Mouse (Mus musculus) left cerebral cortex, postnatal 10 days (tissue): ENCODE measurements around the gene Cacna1a. TPM values are rescaled to one million over a fixed set of nuclear protein-coding genes. Genes with fewer than 3 reads are reported as not detected.
A peak's percentile ranks its signal among the peaks of the same experiment; 100 is the strongest.

Source experiments
- DNase-seq, 2 experiments: peaks; one replicate each; pipeline ENCODE4 v3.0.0; 2021 to 2022; ENCODE audit warnings: low spot score in 2 of 2, mixed read lengths in 1 of 2; ENCODE audit errors: extremely low spot score in 1 of 2
- intact Hi-C: fragments of 180-260 bp; cut with DNase I; formaldehyde crosslinking; loops from one replicate; pipeline ENCODE4 v1.15.1; 2025
- total RNA-seq, 2 experiments: library from RNA; stranded (reverse); gene quantifications; 2 replicates each; pipeline ENCODE4 v1.2.3; 2021

Gene Cacna1a
- total RNA-seq, 2 experiments from 2014 or later = 269 to 287 TPM

DNA sequence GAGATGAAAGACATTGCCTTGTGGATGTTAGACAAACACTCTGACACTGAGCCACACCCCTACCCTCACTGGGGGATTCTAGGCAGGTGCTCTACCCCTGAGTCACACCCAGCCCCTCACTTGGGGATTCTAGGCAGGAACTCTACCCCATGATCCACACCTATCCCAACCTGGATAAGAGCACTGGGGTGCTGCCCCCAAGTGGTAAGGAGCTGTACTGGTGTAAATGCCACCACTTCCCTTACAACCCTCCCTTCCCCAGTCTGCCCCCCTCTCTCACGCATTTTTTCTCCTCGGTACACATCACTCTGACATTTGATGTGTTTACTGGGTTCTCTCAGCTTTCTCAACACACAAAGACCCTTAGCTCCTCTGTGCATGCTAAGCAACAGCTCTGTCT lies 125.5 kb downstream of the Cacna1a start:
- intact Hi-C loops = loop anchor here (5.0 kb wide), 1 partner anchor 96 kb away; no protein-coding TSS in a partner anchor
- DNase-seq = no peak

DNA sequence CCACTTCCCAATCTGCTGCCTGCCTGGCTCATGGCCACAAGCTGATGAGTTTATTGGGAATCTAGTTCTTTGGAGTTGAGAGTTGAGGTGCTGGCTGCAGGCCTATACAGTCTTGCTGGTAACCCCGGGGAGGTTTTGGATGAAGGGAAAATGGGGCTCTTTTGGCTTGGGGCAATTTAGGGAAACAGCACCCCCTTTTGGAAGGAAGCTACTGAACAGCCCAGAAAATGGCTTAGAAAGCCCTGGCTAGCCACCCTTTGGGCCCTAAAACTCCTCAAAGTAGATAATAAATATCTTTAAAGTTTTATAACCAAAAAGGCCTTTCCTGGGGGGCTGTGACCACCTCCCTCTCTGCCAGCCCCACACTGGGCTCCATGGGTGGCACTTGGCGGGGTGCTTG lies 129.9 kb downstream of the Cacna1a start:
- DNase-seq = no peak
- intact Hi-C loops = loop anchor here (5.0 kb wide), 1 partner anchor 151 kb away; no protein-coding TSS in a partner anchor

DNA sequence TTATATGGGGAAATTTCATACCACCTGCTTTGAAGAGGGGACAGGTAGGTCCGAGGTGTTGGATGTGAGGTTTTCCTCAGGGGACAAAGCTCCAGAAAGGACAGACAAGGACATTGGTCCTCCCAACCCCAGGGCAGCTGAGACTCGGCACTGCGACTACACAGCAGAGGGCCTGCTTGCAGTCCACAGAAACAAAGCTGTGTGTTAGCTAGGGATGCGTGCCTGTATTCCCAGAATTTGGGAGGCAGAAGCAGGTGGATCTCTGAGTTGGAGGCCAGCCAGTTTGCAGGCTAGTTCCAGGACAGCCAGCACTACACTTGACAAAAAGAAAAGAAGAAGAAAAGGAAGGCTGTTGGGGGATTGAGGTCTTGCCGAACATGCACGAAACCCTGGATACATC lies 130.5 kb downstream of the Cacna1a start:
- no peak for DNase-seq
- intact Hi-C loops = loop anchor here (5.0 kb wide), 1 partner anchor 151 kb away; no protein-coding TSS in a partner anchor

DNA sequence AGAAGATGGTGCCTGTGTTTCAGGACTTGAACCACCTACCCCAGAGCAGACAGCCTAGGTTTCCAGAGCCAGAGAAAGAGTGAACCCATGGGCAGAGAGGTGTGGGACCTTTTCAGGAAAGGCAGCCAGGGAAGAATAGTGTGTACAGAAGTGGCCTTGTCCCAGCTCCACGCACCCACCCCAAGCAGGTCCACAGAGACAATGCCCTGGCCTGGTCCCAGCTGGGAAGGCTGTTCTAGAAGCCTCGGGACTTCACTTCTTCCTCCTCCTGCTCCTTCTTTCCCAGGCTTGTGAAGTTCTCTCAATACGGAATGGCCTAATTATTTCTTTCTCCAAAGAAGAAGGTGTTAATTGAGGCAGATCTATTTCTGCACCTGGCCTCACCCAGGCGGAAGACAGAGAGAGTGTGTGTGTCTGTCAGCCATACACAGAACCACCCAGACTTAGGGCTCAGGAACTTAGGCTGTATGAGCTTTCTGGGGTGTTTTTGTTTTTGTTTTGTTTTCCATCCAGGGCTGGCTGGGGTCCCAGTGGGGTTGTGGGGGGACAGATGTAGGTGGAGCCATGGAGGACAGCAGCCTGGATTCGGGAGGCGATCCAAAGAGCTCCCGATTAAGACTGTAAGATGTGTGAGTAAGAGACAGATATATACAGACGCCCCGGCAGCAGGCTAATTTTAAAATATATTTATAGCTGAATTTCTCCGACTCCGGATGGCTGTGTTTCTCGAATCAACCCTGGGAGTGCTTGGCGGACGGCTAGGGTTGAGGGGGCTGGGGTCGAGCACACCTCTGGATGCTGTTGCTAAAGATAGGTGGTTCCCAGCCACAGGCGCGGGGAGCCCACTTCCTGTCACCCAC lies 131.8 kb downstream of the Cacna1a start:
- DNase-seq = peak; percentile 68 to 70
- intact Hi-C loops = loop anchor here (5.0 kb wide), 1 partner anchor 153 kb away; no protein-coding TSS in a partner anchor

DNA sequence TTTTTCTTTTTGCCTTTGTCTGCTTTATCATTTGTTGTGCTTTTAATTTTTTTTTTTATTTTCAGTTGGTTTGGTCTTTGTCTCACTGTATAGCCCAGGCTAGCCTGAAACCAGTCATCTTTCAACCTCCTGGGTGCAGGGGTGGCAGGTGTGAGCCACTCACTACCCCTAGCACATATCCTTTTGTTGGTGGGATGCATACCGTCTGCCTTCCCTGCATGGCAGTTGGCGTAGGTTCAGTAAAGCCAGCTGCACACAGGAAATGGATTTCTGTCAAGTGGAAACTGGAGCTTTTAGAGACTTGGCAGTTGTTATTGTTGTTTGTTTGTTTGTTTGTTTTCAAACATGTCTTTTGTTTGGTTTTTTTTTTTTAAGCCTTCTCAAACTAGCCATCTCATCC lies 132.8 kb downstream of the Cacna1a start:
- intact Hi-C loops = no loop called here
- DNase-seq = no peak

DNA sequence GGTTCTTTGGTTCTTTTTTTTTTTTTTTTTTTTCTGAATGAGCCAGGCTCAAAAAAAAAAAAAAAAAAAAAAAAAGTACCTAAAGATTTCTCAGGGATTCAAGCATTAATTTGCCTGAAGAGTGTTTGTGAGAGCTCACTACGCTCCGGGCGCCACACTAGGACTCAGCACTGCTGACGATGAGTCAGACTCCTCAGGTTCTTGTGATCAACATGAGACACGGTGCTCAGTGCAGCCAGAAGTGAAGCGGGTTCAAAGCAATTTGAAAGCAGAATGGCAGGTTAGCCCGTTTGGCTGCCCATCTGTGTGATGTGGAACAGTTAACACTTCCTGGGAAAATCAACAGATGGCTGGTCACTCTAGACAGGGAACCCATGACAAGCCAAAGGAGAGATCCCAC lies 139.8 kb downstream of the Cacna1a start:
- DNase-seq = no peak
- intact Hi-C loops = no loop called here

DNA sequence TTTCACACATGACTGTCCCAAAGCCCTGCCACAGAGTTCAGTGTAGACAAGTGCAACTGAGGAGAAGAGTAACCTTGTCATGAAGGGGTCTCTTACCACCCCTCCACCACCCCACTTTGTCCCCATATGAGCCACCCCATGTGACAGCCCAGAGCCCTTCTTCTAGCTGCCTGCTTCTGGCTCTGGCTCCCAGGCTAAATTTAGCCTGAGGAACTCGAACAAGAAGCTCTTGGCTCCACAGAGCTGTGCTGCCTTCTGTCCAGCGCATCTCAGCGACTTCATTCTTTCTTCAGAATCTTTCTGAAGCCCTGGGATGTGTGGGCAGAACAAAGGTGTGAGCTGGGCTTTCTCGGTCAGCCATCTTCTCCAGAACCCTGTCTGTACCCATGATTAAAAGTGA lies 141.3 kb downstream of the Cacna1a start:
- DNase-seq = peak; percentile 36 to 56
- intact Hi-C loops = no loop called here

DNA sequence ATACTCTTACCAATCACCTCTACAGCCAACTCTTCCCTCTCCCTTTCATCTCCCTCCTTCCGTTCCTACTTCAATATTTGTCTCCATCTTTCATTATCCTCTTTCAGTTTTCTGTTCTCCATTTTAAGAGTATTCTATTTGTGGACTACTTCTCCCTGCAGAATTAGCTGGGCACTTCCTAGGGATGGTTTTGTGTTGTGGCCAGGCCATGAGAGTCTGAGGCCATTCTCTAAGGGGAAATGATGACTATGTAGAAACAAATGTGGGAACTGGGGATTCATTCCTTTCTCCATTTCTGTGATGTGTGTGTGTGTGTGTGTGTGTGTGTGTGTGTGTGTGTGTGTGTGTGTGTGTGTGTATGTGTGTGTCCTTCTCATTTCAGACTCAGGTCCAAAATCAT lies 144.5 kb downstream of the Cacna1a start:
- DNase-seq = no peak
- intact Hi-C loops = no loop called here

DNA sequence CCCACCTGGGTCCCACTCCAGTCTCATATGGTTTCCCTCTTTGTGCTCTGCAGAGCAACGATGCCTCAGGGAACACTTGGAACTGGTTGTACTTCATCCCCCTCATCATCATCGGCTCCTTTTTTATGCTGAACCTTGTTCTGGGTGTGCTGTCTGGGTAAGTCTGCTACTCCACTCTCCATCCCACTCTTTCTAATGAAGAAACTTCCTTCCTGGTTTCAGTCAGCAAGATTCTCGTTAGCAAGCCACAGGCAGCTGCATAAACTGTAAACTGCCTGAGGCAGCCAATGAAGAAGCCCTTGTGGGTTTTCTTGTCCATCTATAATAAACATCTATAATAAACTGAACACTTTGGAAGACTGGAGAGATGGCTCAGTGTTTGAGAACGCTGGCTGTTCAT lies 145.1 kb downstream of the Cacna1a start:
- DNase-seq = no peak
- intact Hi-C loops = no loop called here

DNA sequence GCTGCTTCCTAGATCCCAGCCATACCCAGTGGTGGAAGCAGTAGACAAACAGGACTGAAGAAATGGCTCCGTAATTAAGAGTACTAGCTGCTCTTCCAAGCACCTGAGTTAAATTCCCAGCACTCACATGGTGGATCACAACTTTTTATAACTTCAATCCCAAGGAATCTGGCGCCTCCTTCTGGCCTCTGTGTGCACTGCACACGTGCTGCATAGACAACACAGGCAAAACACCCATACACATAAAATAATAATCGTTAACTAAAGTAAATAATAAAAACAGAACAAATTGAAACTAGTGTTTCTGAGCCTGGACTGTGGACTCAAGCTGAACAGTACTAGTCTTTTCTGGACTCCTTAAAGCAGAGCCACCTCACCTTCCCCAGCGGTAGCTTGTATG lies 148.7 kb downstream of the Cacna1a start:
- intact Hi-C loops = no loop called here
- DNase-seq = no peak

DNA sequence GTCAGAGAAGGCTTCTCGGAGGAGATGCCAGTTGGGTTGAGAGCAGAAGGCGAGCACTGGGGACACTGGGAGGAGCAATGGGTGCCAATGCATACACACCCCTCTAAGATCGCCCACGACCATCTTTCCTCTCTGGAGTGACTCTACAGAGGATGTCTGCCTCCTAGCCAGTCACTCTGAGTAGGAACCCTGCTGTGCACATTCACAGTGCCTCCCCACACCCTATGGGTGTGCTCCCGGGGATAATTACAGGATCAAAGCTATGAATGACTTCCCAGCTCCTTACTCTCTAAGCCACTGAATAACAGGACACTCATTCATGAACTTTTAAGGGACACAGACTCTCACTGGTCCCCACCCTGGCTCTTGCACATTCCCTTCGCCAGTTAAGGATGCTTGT lies 151.1 kb downstream of the Cacna1a start:
- intact Hi-C loops = no loop called here
- DNase-seq = no peak

DNA sequence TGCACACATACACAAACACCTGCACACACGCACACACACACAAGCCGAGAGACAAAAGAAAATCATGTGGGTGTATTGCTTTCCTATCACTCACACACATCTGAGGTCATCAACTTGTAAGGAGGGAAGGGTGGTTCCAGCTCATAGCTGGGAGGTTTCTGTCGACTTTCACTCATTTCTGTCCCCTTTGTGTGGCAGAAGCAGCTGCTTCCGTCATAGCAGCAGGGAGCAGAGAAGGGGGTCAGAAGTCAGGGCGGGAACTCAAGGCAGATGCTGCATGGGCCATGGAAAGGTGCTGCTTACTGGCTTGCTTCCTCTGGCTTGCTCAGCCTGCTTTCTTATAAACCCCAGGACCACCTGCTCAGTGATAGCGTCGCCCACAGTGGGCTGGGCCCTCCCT lies 154.2 kb downstream of the Cacna1a start:
- DNase-seq = no peak
- intact Hi-C loops = no loop called here

DNA sequence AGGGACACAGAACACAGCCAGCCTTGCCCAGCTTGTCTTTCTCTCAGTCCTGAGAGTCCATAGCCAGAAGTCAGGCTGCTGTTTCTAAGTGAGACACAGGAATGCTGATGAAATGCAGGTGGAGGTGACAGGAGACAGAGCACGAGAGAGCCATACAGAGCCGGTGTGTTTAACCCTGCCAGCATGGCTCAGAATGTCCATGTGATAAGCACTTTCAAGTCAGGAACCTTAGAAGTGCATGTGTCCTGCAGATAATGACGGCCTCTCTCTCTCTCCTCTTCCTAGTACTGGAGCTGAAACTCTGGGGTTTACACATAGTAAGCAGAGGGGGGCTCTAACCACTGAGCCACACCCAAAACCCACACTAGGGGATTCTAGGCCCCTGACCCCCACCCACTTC lies 157.3 kb downstream of the Cacna1a start:
- intact Hi-C loops = no loop called here
- no peak for DNase-seq

DNA sequence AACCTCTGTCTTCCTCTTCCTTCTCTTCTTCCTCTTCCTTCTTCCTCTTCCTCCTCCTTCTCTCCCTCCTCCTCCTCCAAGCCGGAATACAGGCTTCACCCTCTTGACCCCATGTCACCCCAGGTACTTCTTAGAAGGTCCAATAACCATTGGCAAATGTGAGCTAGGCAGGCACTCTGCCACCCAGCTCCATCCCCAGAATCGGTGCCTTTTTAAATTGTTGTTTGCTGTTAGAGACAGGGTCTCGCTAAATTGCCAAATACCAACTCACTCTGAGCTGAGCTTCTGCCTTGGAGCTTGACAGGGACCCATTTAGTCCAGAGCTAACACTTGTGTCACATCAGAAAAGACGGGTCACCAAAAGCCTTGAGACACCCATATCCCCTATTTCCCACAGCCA lies 164.2 kb downstream of the Cacna1a start:
- intact Hi-C loops = loop anchor here (5.0 kb wide), 1 partner anchor 190 kb away; no protein-coding TSS in a partner anchor

DNA sequence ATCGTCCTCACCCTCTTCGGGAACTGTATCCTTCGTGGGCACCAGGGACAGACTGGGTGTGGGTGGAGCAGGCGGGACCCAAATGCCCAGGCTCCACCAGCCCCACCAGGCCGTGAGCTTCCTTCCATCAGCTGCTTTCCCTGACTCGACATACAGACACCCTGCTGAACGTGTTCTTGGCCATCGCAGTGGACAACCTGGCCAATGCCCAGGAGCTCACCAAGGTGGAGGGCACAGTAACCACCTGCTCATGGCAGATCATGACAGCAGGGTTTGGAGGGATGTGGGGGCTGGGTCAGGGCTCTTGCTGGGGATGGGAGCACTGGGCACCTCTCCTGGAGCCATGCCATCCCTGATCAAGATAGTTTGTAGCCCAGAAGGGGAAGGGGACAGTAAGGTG lies 164.9 kb downstream of the Cacna1a start:
- peak in 1 of 2 experiments; percentile 43 for DNase-seq
- intact Hi-C loops = loop anchor here (5.0 kb wide), 1 partner anchor 191 kb away; no protein-coding TSS in a partner anchor

More for the DNA sequence above, 164.2 kb downstream of the Cacna1a start:
- no peak for DNase-seq

DNA sequence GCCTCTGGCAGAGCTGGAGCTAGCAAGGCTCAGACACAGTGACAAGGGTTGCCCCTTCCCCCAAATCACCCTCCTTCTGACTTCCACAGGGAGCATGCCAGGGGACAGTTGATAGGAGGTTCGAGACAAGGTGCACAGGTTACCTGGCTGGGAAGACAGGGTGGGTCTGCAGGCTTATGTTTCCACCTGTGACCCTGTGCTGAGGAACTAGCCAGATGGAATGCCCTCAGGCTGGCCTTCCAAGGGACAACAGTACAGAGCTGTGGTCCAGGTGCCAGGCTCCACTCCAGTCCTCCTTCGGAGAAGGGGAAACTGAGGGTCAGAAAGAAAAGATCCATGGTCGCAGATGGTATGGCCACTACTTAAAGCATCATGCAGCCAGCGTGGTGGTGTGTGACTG lies 165.4 kb downstream of the Cacna1a start:
- intact Hi-C loops = loop anchor here (5.0 kb wide), 1 partner anchor 191 kb away; no protein-coding TSS in a partner anchor
- no peak for DNase-seq

DNA sequence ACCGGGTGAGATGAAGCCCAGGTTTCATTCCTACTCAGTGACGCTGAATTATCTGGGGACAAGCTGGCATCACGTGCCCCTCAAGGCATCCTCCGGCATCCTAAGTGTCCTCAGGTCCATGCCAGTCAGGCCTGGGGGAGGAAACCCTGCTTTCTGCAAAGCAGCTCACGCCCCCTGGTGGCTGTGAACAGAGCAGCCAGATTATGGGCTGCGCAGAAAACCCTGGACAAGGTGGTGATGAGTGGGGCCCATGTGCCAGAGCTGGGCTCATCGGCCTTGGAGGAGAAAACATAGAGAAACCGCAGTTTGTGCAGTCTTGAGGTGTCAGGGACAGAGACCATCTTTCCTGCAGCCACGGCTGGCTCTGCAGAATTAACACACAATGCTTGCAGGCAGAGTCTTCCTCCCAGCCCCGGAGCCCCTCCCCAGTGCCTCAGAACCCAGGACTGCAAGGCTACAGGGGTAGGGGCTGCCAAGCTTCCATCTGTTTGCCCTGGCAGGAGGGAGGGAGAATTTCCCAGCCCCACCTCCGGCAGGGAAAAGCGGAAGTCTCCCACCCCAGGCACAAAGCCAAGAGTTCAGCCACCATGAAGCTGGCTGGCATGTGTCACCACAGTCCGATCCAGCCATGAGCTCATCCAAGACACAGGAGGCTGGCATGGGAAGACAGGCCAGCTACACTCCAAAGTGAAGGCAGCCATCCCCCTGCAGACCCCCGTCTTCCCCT lies 166.2 kb downstream of the Cacna1a start:
- peak; percentile 73 to 86 for DNase-seq
- intact Hi-C loops = loop anchor here (5.0 kb wide), 1 partner anchor 192 kb away; no protein-coding TSS in a partner anchor

DNA sequence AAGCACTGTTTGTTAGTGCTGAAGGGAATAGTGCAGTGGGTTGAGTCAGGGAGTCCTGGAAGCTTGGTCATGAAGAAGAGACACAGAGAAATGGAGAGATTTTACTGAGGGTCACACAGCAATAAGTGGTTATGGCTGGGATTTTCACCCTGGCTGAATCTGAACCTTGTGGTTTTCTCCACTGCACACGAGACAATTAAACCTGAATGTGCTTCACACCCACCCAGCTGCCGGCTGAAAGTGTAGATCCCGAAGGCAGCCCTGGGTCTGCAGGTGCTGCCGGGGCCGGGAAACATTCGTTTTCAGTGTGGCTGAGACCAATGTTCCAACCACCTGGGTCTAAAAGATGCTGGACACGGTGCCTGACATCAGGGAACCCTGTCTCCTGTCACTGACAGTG lies 167.0 kb downstream of the Cacna1a start:
- DNase-seq = no peak
- intact Hi-C loops = no loop called here

DNA sequence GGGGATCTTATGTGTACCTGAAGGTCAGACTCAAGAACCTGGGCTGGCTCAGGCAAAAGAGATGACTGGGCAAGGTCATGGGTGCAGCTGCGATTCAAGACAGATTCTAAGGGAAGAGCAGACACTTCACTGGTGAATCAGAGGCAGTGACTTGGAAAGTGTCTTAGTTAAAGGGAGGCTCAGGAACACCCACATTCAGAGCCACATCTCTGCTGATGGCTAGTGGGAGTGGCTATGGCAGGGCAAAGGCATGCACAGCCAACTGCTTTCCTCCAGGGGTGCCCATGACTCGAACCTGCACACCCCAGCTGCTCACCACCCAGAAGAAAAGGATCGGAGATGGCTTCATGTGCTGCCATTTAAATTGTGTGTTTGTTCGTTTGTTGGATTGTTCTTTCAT lies 169.7 kb downstream of the Cacna1a start:
- no peak for DNase-seq
- intact Hi-C loops = no loop called here
